Mouse (Mus musculus): ENCODE measurements around the gene Aldh3a2.
"Not testable (repeated sequence)": the region's sequence is repeated elsewhere in the genome, so short reads cannot be mapped to it uniquely, and the experiment has no call there.

Aldh3a2 gene

DNA sequence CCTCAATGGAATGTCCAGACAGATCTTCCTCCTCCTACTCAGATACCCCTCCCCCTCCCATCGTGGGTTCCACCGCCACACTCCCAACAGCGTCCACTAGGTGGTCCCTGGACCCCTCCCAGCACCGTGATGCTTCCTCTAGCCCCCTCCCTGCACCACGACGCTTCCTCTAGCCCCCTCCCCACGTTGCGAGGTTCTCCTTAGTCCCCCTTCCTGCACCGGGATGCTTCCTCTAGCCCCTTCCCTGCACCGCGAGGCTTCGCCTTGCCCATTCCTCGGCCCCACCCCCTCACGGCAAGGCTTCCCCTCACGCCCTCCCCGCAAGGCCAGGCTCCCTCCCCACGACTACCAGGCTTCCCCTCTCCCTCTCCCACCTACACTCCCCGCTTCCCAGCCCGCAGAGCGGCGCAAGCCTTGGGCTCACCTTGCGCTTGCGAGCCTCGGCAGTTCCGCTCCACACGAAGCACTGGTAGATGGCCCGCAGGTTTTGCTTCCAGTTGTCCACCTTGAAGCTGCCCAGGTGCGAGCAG lies 92.9 kb downstream of the Aldh3a2 start:
- peak; percentile 80 for DNase-seq (ENCODE audit: low spot score in 2 of 2)

DNA sequence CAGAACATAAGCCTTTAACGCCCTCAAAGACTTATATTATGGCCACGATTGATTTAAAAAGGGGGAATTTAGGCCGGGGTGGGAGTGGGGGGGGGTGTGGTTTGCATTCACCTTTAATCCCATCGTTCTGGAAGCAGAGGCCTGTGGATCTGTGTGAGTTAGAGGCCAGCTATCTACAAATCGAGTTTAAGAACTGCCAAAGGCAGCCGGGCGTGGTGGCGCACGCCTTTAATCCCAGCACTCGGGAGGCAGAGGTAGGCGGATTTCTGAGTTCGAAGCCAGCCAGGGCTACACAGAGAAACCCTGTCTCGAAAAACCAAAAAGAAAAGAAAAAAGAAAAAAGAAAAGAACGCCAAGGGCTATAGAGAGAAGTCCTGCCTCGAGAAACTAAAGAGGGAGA lies 93.8 kb downstream of the Aldh3a2 start:
- DNase-seq (ENCODE audit: low spot score in 2 of 2) = not testable (repeated sequence)

All from right cerebral cortex, postnatal 10 days (tissue).